Mouse (Mus musculus) left cerebral cortex, postnatal 4 days (tissue): Measurements from ENCODE around the gene Tbc1d16. TPM values are rescaled to one million over a fixed set of nuclear protein-coding genes. Genes with fewer than 3 reads are reported as not detected.

Source experiments
- DNase-seq: peaks from one replicate; pipeline ENCODE4 v3.0.0-alpha.2; 2022
- intact Hi-C: fragments of 180-260 bp; cut with DNase I; formaldehyde crosslinking; loops from one replicate; pipeline ENCODE4 v1.15.1; 2025
- total RNA-seq, 2 experiments: library from RNA; stranded (reverse); gene quantifications; 2 replicates each; pipeline ENCODE4 v1.2.3; 2021

The Tbc1d16 gene
- total RNA-seq, 2 experiments from 2014 or later: 217 to 222 TPM

DNA sequence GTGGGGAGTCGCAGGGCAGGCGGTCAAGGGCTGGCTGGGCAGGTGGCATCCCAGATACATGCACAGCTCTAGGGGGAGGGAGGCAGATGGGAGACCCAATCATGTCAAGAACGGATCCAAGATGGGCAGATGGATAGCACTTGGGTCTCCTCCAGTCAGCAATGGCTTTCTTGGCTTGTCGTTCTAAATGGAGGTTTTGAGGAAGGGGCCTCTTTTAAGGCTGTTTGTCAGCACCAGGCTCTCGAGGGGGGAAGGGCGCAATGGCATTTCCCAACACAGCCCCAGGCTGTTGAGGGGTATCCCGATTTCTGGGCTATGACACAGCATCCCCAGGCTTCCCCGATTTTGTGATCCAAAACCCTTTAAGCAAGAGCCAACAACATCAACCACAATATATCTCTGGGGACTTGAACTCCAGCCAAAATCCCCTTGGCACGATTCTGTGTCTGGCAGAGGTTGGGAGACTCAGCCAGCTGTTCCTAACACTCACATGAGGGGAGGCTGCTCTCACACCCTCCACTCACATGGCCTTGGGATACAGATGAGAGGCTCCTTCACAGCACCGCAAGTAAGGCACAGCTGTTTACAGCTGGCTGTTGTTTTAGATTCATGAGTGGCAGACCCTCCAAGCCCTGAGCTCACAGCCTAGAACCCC is 18.8 kb downstream of the Tbc1d16 start:
- DNase-seq: peak; percentile 92
- intact Hi-C loops: no loop called here

DNA sequence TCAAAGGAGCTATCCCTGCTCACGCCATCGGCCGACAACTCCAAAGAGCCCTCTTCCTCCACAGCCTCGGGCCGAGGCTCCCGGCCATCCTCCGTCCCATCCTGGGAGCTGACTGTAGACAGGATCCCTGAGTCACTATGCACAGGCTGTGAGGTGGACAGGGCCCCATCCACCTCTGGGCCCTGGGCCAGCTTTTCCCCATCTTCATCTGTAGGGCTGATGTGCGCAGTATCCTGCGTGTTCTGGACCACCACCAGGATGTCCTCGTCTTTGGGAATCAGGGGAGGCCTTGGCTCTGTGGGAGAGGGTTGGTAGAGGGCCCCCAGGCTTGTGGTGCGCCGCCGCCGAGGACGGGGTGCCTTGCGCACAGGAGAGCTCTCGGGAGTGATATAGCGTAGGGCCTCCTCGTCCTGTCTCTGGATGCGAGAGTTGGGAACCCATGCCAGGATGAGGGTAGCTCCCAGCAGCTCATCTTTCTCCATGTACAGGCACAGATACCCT is 19.4 kb downstream of the Tbc1d16 start:
- intact Hi-C loops: no loop called here

DNA sequence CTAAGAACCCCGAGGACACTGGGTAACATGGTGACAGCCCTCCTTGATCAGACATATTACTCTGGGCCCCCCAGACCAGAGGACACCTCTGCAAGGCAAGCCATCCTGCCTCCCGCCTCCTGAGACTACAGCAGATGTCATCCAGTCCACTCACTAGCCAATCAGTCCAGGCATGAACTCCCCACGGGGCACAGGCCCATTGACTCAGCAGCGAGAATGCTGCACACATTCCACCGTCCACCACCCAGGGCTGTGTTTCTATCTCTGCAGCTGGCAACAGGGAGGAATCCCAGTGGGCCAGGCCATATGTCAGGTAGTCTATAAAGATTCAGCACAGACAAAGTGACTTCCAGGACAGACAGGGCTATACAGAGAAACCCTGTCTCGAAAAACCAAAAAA is 20.3 kb downstream of the Tbc1d16 start:
- DNase-seq: peak; percentile 61
- intact Hi-C loops: no loop called here

More for the DNA sequence above, 19.4 kb downstream of the Tbc1d16 start:
- peak; percentile 63 for DNase-seq

DNA sequence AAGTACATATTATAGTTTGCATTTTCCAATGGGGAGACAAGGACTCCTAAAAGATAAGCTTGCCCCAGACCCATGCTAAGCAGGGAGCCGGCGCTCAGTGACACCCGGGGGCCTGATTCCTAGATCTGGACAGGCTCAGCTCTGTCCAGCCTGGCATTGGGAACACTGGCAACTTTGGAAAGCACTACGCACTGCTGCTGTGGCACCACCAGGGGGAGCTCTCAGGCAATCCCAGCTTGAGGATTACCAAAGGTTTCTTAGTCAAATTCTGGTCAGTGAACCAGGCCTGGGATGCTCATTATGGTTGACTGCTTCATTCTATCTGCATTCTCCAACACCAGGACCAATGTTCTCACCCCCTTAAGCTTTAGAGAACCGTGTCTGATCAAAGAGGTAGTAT is 21.7 kb downstream of the Tbc1d16 start:
- DNase-seq: peak; percentile 82
- intact Hi-C loops: no loop called here

DNA sequence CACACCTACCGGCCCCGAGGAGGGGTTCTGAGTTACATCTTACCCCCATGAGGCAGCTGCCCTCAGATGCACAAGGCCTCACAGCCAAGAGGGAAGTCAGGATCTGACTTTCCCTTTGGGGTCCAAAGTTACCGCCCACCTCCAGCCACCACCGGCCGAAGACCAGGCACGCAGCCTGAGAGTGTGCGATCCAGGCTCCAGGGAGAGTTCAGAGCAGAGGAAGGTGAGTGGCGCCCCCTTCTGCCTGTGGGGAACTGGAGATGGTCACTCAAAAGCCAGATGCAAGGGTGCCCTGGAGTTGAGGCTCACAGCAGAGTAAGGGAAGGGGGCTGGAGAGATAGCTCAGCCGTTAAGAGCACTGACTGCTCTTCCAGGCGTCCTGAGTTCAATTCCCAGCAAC is 22.6 kb downstream of the Tbc1d16 start:
- intact Hi-C loops: no loop called here
- no peak for DNase-seq

DNA sequence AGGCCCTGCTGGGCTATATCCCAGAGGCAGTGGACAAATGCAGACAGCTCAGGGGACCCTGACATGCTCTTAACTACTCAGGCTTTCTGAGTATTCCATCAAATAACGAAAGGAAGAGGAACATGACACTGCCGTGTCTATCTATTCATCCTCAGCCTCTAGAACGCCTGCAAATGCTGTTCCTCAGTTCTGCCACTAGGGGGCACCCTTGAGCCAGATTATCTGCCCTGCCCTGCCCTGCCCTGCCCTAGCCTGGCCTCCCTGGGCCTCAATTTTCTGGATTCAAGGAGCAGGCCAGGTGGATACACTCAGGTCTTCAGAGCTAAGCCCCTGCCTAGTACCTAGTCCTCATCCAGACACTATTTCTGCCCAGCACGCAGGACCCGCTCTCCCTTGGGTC is 24.9 kb downstream of the Tbc1d16 start:
- no peak for DNase-seq
- intact Hi-C loops: no loop called here

DNA sequence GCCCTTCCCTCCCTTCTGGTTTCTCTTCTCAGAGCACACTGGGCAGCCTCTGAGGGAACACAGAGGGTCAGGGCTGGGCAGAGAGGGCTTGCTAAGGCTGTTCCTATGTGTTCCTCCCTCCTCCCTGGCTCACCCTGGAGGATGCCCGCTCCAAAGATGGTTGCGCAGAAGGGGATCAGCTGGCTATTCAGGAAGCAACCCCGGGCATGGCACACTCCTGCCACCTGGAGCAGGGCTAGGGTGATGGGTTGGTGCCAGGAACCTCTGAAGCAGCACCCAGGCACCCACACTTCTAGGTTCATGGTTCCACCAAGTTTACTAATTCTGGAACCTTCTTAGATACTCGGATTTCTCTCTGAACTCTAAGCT is 29.1 kb downstream of the Tbc1d16 start:
- intact Hi-C loops: loop anchor here (10.0 kb wide), 2 partner anchors 114 to 144 kb away; partner anchors contain the start of gene Cbx4
- DNase-seq: no peak

DNA sequence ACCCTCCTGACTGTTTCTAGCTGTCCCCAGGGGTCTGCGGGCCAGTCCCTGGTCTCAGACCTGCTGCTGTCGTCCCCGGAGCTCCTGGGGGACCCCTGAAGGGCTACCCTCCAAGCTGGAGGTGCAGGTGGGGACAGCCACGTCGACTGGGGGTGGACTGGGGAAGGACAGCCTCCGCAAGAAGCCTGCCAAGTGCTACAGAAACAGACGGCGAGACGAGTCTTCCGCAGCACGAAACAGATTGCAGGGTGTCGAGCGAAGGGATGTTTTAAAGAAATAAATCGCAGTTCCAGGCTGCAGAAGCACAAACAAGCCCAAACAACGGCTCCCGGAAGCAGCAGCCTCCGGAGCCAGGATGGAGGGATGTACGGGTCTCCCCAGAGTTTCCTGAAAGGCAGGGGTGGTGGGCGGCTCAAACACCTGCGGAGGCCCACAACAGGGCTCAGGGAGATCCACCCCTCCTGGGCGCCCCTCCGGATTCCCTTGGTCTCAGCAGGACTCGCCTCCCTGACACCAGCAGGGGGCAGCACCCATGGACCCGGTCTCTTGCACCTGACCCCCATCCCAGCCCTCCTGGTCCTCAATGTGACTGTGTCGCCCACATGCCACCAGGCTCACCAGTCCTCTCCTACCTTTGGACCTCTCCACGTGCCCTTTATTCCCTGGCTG is 29.6 kb downstream of the Tbc1d16 start:
- DNase-seq: no peak
- intact Hi-C loops: loop anchor here (10.0 kb wide), 2 partner anchors 114 to 144 kb away; partner anchors contain the start of gene Cbx4

DNA sequence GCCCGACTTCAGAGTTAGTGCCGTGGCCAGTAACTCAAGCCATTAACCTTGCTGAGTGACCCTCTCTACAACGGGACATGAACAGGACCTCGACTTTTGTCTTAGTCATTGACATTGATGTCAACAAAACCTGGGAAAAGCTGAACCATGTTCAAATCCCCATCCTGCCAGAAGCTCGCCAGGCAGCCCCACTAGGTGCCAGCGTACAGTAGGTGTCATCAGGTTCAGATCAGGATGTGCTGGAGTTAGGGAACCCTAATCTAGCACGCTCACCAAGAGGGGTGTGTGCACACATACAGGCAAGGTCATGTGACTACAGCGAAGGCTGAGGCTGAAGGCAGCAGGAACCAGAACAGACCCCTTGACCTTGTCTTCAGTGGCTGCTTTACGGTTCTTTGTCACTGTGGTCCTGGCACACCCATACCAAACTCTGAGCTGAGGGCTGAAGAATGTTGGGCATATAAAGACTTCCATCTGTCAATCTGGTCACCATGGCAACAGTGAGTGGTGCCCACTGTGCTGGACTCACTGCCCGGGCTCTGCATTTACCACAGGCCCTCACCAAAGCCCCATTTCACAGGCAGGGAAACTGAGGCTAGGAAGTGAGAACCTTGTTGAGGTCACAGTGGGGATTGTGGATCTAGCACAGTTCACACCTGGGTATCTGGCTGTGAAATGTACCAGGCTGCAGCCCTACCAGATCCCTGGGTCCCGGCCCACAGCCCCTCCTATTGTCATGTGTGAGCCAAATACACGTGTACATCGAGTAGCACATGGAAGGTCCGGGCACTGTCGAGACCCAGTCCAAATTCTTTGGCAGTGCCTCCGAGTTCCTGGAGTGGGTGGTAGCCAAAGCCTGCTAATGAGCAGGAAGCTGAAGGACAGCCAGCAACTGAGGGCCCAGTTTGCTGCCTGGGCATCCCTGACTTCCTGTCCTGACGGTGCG is 30.4 kb downstream of the Tbc1d16 start:
- intact Hi-C loops: loop anchor here (10.0 kb wide), 2 partner anchors 113 to 143 kb away; partner anchors contain the start of gene Cbx4
- peak; percentile 66 for DNase-seq

DNA sequence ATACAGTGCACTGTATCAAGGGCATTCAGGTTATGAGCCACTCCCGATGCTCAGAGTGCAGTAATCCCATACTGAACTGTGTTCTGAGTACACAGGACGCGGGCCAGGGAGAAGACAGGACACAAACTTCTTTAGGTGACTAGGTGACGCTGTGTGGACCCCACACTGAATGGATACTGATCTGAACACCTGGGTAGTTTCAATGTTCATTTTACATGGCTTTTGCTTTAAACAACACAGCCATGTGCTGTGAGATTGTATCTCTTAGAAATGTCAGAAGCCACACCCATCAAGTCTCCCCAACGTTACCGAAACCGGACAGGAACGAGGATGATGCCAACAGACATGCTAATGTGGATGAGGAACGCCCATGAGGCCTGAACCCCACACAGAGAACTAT is 35.7 kb downstream of the Tbc1d16 start:
- intact Hi-C loops: loop anchor here (10.0 kb wide), 2 partner anchors 108 to 138 kb away; partner anchors contain the start of gene Cbx4
- DNase-seq: no peak

DNA sequence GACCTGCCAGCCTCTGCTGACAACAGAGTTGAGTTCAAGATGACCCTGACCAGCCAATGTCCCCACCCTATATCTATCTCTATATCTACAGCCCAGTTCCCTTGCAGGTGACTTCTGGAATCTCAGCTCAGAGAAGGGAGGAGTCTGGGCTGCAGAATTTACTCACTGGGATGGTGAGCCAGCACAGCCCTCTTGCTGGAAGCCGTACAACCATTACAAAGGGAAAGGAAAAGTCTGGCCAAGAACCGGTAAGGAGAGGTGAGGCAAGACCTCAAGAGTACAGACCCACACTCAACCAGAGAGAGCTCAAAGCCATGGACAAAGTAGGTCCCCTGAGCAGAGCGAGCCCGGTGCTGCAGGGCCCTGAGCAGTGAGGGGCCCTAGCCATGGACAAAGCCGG is 36.1 kb downstream of the Tbc1d16 start:
- intact Hi-C loops: loop anchor here (10.0 kb wide), 2 partner anchors 107 to 137 kb away; partner anchors contain the start of gene Cbx4
- DNase-seq: no peak

DNA sequence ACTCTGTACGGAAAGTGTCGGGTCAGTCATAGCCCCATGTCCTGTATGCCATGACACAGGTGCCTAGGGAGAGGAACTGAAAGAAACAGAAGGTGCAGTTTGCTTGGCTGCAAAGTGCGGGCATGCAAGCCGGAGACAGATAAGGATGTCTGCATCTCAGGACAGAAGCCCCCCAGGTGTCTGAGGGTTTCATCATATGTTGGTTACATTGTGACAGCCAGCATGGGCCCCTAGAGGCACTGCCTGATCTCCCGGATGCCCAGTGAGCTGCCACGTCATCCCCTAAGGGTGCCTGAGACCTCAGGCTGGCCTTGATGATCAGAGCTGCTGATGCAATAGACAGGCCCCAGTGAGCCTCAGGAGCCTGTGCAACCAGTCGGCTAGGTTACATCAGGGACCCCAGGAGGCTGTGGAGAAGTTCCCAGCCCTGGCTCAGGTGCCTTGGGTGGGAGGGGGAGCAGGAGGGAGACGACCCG is 36.7 kb downstream of the Tbc1d16 start:
- intact Hi-C loops: loop anchor here (10.0 kb wide), 2 partner anchors 107 to 137 kb away; partner anchors contain the start of gene Cbx4
- no peak for DNase-seq

DNA sequence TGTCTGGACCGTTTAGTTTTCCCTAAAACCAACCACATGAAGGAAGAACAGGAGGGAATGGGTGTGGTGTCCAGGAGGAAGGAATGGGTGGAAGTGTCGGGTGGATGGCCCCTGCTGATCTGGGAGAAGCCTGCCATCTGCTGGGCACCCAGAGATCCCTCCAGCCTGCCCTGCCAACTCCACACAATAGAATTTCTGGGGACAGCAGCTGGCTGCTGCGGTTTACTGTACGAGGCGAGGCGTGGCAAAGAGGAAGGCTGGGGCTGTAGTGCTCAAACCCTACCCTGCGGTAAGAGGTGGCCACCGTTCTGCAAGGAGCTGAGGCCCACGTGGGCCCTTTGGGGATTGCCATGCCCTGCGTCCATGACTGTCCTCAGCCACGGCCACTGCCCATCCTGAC is 37.8 kb downstream of the Tbc1d16 start:
- peak; percentile 79 for DNase-seq
- intact Hi-C loops: loop anchor here (10.0 kb wide), 2 partner anchors 106 to 136 kb away; partner anchors contain the start of gene Cbx4

DNA sequence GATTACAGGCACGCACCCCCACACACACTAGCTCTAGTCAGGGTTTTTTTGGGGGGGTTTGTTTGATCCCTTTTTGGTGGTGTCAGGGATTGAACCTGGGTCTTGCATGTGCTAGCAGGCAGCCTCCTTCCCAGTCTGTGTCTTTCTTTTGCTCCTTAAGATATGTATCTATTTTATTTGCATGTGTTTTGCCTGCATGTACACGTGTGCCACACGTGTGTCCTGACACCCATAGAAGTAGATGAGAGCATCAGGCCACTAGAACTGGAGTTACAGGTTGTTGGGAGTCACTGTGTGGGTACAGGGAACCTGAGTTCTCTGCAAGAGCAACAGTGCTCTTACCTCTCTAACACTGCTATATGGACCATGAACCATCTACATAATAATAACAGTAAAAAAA is 39.0 kb downstream of the Tbc1d16 start:
- intact Hi-C loops: no loop called here
- DNase-seq: no peak

DNA sequence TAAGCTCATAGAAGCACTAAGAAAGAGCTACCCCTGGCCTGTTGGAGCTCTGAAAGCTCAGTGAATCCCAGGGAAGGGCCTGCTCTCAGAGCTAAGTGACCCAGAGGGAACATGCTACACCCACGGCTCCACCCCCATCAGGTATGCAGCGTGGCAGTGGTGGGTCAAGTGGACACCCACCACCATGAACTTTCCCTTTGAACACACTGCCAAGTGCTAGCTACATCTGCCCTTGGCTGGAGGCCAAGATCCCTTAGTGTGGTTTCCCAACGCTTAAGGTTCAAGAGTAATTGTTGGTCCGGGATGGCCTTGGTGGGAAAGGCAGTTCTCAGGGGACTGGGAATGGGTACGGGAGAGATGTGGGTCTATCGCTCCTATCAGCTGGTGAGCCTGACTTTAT is 39.9 kb downstream of the Tbc1d16 start:
- intact Hi-C loops: no loop called here
- DNase-seq: no peak

DNA sequence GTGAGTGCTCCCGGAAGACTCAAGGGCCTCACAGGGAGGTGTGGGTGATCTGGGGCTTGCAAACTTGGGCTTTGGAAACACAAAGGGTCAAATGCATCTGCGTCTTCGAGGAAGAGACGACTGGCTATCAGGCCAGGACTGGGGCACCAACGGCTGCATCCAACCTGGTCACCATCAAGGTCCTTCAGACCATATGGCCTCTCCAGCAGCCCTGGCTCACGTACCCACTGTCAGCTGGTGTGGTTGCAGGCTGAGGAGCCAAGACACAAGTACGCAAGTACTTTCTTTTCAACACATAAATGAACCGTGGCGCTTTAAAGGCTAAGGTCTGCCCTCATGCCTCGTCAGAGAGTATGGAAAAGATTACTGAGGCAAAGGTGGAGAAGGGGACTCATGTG is 40.5 kb downstream of the Tbc1d16 start:
- intact Hi-C loops: no loop called here

DNA sequence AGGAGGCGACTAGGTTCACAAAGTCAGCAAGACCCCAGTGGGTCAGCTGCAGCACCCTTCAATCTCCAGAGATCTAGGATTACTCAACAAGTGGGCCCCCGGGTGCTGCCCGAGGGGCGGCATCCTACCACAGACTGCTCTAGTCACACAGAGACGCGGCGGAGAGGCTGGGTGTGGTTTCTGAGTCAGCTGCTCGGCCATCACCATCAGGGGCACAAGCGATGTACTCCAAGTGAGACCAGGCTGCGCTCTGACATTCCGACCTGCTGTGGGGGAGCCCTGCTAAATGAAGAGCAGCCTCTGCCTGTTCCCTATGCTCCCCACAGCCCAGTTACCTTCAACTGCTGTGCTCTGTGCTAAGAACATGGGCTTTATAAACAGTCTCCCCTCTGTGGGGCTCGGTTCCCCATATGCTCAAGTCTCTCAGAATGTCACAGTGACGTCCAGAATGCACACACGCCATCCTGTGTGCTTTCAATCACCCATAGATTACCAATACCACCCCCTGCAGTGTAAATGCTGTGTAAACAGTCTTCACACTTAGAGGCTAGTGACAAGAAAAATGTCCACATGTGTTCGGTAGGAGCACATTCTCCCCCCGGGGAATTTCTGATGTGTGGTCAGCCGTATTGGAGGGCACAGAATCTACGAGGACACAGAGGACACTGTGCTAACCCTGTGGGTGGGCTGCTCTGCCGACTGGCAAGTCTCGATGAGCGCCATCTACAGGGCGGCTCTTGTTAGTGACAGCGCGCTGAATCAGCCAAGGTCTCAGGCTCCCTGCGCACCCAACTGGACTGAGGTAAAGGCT is 41.1 kb downstream of the Tbc1d16 start:
- DNase-seq: peak; percentile 87
- intact Hi-C loops: no loop called here

More for the DNA sequence above, 40.5 kb downstream of the Tbc1d16 start:
- DNase-seq: no peak

DNA sequence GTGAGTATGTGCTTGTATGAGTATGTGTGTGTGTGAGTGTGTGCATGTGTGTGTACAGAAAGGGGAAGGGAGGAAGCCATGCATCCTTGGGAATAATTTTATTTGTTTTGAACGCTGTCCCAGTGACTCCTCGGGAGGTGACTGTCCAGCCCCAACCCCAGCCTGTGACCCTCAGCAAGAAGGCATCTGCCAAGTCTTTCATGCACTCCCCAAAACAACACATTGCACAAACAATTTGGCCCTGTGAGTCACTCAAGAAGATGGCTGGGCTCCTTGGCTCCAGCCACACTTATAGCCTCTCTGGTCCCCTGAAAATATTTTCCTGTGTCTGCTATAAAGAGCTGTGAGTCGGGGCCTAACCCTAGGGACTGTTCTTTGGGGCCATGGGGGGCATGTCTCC is 41.9 kb downstream of the Tbc1d16 start:
- intact Hi-C loops: no loop called here
- DNase-seq: no peak

DNA sequence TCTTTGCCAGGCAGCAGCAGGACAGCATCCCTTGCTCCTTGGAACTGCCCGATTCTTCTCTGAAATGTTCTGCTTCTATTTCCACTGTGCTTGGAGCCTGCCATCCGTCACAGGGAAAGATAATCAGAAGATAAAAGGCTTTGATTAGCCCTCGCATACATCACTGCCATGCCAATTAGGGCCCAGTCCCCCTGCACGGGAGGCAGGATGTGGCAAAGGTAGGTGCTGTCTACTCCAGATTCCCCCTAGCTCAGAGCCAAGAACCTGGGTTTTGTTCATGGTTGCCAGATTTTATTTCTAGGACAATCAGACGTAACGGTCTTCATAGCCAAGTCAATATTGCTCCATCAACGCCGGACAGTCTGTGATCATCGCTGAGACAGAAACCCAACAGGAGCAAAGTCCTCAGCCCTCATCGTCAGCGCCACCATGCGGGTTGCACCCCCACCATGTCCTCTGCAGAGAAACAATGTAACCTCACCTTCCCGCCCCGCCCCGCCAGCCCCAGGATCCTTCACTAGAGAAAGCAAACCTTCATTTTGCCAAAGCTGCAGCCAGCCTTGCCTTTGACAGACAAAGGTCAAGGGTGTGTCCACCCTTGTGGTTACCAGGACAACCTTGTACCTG is 44.5 kb downstream of the Tbc1d16 start:
- intact Hi-C loops: no loop called here
- no peak for DNase-seq
